Mouse (Mus musculus): ENCODE results near the gene Tshr. TPM values are rescaled to one million over a fixed set of nuclear protein-coding genes. Genes with fewer than 3 reads are reported as not detected.
"Not testable (repeated sequence)": the region's sequence is repeated elsewhere in the genome, so short reads cannot be mapped to it uniquely, and the experiment has no call there.

Gene Tshr
- 0.27 and 0.45 TPM in 2 replicates for total RNA-seq (2015)
- 0.55 and 1.1 TPM in 2 replicates for total RNA-seq (2017)

DNA sequence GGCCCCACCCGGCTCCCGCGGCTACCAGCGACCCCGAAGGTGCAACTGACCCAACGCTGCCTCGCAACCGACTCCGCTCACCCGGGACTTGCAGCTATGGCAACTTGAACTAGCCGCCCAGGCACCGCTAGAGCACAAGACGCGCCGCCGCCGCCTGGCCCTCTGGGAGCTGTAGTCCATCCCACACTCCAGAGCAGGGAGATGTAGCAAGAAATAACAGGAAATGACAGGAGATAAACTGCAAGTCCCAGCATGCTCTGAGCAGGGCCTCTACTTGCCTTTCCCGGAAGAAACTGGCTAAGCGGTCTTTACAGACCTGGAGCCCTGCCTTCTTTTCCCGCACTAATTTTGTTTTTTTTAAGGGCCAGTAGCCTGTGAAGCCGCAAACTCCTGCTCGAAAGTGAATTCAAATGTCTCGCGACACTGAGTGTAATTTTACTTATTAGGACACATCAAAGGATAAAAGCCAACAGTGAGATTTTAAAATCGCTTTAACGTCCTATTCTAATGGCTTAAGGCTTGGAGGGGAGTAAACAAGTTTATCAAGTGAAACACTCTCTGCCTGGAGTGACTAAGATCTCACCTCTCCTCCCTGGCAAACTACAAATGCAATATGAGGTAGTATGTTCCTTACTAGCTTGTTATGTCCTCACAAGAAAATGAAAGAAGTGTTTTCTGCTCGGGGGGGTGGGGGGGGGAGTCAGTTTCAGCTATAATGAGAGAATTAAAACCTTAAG lies at the start of gene Tshr, which contains the start of gene Cep128:
Gene Tshr, plus strand, starts transcription at position 283 of the 737 bp plus-strand sequence.
Gene Cep128, minus strand, starts transcription at position 129 of the 737 bp plus-strand sequence.
- peak; percentile 96 for ATAC-seq (ENCODE audit: poor library complexity, severe bottlenecking)

DNA sequence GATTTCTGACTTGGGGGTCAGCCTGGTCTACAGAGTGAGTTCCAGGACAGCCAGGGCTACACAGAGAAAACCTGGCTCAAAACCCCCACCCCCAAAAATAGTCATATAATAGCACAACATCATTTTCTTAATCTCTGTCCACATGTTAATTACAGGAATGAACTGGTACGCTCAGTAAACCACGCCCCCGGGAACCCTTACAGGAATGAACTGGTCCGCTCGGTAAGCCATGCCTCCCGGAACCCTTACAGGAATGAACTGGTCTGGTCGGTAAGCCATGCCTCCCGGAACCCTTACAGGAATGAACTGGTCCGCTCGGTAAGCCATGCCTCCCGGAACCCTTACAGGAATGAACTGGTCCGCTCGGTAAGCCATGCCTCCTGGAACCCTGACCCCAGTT lies 45.7 kb upstream of the Tshr start:
- ATAC-seq (ENCODE audit: poor library complexity, severe bottlenecking): not testable (repeated sequence)

DNA sequence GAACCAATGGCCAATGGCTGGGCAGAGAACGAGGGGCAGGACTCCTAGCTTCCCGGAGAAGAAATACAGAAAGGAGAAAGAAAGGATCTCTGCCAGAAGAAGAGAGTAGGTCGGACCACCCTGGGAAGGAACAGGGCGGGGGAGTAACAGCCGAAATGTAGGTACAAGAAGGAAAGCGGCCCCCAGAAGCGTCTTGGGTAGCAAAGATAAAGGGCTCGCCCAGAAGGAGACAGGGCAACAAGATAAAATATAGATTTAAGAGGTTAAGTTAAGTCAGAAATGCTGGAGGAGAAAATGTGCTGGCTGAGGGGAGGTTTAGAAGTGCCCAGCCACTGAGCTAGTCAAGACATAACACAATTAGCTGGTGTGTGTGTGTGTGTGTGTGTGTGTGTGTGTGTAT lies 30.6 kb upstream of the Tshr start:
- ATAC-seq (ENCODE audit: poor library complexity, severe bottlenecking): no peak

DNA sequence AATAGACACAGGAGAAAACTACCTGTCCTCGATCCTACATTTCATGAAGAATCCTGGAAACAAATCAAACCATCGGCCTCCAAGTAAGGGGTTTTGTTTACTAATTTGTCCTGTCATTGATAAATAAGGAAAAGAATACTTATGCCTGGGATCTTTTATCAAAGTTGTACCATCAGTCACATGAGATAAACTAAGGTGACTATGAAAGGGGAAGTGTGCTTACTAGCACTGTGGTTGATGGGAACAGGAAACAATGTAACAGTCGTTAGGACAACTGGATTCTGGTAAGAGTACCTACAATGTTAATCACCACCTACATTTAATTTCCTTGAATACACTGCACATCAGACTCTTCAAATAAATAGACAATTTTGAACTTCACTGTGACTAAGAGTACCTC lies 15.2 kb upstream of the Tshr start:
- peak; percentile 80 for ATAC-seq (ENCODE audit: poor library complexity, severe bottlenecking)

DNA sequence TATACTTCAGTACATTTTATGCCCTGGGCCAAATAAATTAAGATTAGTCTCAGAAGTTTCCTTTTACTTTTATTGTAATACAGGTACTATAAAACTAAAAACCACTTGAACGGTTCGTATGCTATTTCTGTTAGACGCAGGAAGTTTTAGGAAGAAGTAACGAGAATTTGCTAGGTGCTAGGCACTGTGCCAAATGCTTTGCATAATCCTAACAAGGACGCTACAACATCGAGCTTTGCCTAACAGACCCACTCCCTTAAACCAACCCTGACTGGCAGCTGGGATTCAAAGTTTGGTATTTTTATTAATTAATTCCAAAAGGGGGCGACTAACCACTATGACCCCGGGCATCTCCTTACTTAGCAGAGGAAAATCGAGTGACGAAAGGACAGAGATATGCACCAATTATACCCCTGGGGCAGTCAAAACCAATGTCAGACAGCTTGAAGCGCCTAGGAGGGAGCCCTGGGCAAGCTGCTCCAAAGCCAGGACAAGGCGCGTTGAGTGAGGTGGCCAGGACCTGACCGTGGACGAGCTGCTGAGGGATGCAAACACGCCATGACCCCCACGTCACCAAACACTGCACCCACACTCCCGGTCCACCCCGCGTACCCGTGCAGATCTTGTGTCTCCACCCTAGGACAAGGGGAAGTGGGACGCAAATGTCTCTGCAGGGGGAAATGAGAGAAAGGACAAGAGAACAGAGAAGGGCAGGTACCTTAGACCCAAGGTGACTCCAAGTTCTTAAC lies 673 bp upstream of the Tshr start:
- peak; percentile 81 for ATAC-seq (ENCODE audit: poor library complexity, severe bottlenecking)

DNA sequence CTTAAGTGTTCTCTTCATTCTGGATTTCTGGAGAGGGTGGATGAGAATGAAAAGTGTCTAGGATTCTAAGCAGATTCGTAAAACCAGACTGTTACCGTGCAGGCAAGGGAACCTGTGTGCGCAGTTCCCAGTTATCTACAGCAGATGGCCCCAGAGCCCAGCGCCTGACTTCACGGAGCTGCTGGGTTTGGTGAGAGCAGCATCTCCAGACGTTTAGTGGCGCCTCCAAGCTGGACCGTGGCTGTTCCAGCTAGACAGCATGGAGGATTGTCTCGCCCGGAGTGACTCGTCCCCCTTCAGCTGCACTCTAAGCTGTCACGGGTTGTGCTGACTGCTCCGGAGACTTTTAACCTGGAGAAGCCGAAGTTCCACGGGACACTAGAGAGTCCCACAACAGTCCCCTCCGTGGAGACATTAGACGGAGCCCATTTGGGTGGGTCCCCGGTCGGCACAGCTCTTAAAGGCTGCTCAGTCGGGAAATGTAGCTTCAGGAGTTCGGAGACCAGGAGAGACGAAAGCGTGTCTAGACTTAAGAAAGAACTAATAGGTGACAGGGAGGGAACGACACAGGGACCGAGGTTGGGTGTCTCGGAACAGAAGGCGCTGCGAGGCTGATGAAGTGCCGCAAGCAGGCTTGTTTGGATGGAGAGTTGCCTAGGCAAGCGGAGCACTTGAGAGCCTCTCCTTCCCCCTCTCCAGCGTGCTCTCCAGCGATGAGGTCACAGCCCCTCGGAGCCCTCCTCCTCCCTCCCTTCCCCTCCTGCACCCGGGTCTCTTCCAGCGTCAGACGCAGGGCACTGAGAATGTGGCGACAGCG lies 16.1 kb downstream of the Tshr start:
- peak; percentile 96 for ATAC-seq (ENCODE audit: poor library complexity, severe bottlenecking)

DNA sequence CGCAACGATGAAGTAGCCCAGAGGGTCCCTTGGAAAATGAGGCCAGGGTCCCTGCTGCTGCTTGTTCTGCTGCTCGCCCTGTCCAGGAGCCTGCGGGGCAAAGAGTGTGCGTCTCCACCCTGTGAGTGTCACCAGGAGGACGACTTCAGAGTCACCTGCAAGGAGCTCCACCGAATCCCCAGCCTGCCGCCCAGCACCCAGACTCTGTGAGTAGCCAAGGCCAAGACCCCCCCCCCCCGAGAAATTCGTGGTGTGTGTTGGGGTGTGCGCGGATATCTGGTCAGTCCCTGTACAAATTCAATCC lies 16.6 kb downstream of the Tshr start:
- peak; percentile 27 for ATAC-seq (ENCODE audit: poor library complexity, severe bottlenecking)

DNA sequence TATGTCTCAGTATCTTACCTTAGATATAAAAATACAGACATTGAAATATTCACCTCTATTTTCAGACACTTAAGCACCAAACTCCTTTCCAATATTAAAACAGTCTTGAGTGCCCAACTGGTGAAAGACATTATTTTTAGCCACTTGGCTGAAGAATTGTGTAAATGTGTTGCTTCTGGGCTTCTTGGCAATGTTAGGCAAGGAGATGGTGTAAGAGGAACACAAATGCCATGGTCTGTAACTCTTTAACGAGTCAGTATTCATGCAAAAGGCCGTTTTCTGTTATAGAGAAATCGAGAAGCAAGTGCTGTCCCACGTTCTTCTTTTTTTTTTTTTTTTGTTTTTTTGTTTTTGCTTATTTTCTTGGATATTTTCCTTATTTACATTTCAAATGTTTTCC lies 25.9 kb downstream of the Tshr start:
- ATAC-seq (ENCODE audit: poor library complexity, severe bottlenecking): peak; percentile 58

DNA sequence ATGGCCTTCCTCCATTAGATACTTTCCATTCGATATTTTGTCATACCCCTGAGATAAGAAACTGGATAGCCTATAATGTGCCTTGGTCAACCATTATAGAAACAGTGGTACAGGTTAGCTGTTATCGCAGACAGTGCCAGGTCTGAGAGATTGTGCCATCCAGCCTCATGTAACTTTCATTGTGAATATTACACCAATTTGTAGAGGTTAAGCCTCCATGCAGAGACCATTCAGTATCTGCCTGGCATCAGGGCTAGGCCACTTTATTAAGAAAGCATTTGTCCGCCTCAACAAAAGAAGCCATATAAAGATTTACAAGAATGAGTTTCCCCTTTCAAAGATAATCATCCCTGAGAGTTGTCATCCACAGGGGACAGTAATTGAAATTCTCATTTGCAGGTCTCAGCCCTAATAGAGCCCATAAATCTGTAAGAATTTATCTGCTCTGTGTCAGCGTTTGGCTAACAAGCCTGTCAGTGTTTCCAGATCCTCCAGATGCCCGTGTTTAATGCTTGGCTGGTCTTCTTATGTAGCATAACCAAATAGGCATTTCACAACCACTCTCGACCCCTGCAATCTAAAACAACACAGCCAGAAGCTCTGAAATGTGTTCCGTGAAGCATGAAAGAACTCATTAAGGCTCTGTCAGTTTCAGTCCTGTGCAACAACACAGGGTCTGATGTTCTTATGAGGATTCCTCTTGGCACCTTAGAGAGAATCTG lies 28.3 kb downstream of the Tshr start:
- no peak for ATAC-seq (ENCODE audit: poor library complexity, severe bottlenecking)

DNA sequence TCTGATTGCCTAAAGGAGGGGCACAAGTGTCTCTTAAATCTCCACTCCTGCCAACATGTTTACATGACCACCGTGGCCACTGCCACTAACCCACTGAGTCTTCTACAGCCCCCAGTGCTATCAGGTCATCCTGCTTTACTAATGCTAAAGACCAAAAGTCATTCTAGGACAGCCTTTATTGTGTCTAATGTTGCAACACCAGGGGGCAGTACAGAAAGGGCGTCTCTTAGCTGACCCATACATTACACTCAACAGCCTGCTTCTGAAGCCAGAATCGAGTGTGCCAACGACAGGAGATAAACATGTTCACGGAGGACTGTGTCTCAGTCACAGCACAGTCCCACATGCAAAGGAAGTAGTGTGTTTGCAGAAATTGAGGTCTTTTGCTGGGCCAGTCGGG lies 30.7 kb downstream of the Tshr start:
- ATAC-seq (ENCODE audit: poor library complexity, severe bottlenecking): no peak

DNA sequence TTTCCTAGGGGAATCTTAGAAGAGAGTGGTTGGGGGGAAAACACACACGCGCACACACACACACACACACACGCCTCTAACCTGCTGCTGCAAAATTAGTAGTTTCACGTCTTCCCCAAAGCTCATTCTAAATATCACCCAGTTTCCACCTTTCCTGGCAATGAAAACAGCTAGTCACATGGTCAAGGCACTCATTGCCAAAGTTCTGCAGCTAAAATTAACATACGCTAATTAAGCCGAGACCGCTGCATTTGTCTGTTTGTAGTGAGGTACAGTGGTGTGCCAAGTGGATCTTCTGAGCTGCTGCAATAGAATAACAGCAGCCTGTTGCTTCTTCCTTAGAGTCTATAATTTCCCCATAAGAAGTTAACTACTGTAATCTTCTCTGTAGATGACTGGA lies 32.5 kb downstream of the Tshr start:
- no peak for ATAC-seq (ENCODE audit: poor library complexity, severe bottlenecking)

DNA sequence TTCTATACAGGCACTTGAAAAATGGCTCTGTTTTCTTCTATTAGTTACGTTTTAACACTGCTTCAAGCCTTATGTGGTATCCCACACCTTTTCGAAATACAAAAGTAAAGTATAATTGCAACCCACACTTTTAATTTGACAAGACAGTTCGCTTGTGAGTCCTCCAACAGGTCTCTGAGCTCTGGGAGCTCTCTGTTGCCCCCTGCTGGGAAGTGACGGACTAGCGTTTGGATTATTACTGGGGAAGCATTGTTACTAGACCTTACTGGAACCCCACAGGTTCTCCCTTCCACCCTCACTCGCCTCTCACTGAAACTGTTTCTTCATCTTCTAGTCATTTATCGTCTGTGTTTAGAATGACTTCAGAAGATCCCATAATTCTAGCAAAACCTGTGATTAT lies 34.4 kb downstream of the Tshr start:
- ATAC-seq (ENCODE audit: poor library complexity, severe bottlenecking): peak; percentile 85

DNA sequence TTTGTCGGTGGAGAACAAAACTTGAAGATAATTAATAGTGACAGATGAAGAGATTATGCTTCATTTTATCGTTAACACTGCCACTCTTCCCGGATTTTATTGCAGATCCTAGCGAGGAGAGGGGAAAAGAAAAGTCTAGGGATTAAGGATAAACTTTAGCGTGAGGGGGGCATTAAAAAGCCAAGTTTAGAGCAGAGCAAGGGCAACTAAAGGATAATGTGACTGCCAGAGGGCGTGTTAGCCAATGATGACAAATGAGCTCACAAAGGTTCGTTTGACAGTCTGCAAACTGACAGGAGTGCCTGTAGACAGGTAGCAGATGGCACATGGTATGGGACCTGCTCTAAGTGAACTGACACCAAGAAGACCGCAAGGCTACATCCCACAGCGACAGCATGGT lies 36.9 kb downstream of the Tshr start:
- ATAC-seq (ENCODE audit: poor library complexity, severe bottlenecking): no peak

DNA sequence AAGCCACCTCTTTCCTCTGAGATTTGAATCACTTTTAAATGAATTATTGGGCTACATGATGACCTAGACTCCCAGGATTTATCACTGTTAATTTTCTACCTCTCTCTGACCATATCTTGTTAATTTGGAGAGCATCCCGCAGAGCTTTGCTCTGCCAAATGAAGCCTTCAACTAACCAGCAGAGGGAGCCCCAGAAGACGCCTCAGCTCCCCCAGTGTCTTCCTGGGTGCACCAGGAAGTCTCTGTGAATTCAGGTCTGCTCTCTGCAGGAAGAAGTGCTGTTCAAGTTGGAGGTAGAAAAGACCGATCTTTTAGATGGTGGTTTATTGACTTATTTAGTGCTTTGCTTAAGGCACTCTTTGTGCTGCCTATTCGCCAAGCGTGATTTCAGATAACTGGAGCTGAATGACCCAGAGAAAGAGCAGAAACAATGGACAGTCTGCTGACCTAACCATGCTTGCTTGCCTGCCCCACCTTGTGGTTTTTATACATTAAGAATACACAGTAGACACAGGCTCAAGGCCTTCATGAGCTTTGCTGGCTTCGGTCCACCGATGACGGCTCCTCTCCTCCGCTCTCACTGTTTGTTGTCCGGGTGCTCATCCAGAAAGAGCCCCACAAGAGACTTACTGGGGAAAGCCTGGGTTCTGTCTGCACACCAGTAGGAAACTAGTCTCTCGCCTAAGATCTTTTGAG lies 38.9 kb downstream of the Tshr start:
- peak; percentile 92 for ATAC-seq (ENCODE audit: poor library complexity, severe bottlenecking)

DNA sequence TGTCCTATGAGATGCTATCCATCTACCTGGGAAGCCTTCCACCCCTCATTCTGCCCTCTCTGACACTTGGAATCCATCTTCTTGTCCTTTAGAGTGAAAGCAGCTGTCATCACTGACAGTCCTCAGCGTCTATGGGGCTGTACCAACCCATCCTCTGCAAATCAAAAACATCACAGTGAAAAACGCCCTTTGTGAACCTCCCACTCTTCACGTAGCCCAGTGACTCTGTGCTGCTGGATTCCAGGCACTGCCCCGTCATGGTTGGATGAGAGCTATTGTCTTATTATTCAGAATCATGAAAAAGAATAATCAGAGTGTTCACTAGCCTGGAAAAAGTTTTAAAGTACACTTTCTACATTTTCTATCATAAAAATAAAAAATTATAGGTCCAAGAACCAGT lies 42.1 kb downstream of the Tshr start:
- ATAC-seq (ENCODE audit: poor library complexity, severe bottlenecking): no peak

DNA sequence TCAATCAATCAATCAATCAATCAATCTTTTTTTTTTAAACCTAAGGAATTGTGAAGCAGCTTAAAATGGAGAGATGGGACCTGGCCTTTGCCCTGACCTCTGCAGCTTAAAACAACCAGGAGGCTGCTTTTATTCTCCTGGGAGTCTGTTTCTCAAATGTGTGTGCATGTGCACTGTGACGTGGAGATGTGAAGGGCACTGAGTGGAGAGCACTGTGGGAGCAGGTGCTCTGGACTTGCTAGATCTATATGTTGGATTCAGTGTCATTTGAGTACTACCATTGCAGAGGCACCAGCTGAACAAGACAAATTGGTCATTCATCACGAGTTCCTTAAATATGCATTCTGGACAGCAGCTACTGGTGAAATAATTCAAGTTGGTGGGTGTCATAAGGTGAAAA lies 42.8 kb downstream of the Tshr start:
- ATAC-seq (ENCODE audit: poor library complexity, severe bottlenecking): no peak

DNA sequence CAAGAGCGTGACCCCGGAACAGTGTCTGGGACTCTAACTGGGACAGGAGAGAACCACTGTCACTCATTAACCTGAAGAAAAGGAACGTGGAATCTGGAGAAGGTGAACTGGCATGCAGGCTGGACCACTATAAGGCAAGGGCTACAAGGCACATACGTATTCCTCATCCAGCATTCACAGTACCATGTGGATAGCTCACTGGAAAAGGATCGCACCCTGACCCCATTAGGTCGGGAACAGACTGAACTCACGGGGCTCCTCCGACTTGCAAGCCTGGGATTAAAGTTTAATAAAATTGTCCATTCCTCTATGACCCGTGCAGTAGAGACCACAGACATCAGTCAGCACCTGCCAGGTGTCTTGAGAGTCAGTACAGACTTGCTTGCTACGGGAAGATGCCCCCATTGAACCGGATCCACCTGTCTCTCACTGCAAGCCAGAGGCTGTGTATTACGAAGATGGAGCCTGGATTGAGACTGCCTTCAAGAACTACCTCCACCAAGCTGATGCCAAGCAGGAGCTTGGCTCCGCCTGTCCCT lies 97.9 kb downstream of the Tshr start:
- no peak for ATAC-seq (ENCODE audit: poor library complexity, severe bottlenecking)

DNA sequence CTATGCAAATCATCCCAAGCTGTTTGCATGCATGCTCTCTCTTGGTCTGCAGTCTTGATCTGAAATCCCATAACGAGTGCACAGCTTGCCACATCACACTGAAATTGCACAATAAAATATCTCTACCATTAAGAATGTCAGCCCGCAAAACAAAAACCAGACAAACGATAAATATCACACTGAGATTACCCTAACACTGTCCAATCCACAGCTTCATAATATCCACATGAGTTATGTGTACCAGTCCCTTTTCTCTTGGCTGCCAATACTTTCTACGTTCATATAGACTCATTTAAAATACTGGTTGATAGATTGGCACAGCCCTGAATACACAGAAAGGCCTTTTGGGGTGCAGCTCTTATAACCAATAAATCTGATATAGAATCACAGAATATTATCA lies 102.0 kb downstream of the Tshr start:
- no peak for ATAC-seq (ENCODE audit: poor library complexity, severe bottlenecking)

DNA sequence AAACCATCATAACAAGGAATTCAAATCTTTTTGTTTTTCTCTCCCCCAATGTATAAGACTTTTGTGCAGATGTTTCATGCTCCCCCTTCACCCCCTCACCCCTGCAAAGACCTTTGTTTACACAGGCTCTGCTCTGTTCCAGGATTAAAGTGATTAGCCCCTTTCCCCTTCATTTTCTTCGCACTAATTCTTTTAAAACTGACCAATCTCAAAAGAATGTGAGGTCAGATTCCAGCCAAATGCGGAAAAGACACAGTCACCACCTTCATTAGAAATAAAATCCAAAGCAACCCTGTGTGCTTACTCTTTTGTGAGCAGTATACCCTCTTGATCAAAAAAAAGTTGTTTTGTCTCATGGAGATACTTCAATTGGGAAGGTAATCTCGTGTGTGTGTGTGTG lies 104.0 kb downstream of the Tshr start:
- ATAC-seq (ENCODE audit: poor library complexity, severe bottlenecking): no peak

Measured in megakaryocyte, adult 5-6 weeks (primary cell).